27 mouse cellular contexts compared by ENCODE assay signal in genomic region chr13:49526235-49526634, GRCm38 (mm10). TPM values are rescaled to one million over a fixed set of nuclear protein-coding genes. Genes with fewer than 3 reads are reported as not detected.
"Had no signal": no experiment of that assay in that cellular context is flagged by ENCODE, and none has a peak within 500 bp of the region (broad histone marks: within the 10 kb centered on the region; RNA-seq: fewer than 3 reads in every experiment).

No protein-coding gene starts in this region.

- H3K27me3 ChIP-seq: heart, embryonic 12.5 days; hindbrain, embryonic 12.5 days; intestine, embryonic 15.5 days; limb, embryonic 12.5 days had no signal

- DNase-seq: gastrocnemius, adult 2 months; gastrocnemius, postnatal 10 days; gastrocnemius, postnatal 25 days; heart, adult 18-20 months; heart, postnatal 10 days; heart, postnatal 4 days; kidney, adult 18-20 months; kidney, adult 8-10 months; kidney, postnatal 10 days; kidney, postnatal 25 days; kidney, postnatal 4 days; layer of hippocampus, adult 9-11 months; liver had no signal

- H3K4me2 ChIP-seq: heart, embryonic 12.5 days; hindbrain, embryonic 12.5 days; hindbrain, embryonic 14.5 days; intestine, embryonic 15.5 days; limb, embryonic 12.5 days; liver, embryonic 11.5 days had no signal

- H3K4me1 ChIP-seq: heart, embryonic 10.5 days; heart, embryonic 12.5 days; hindbrain, embryonic 10.5 days; hindbrain, embryonic 12.5 days; intestine, embryonic 15.5 days; limb, embryonic 10.5 days; limb, embryonic 12.5 days had no signal

- ATAC-seq: hindbrain, embryonic 16.5 days; inflammation-experienced regulatory T-cells, adult 6 months; intestine, embryonic 15.5 days; intestine, postnatal 0 days had no signal

- H3K27ac ChIP-seq: gastrocnemius, adult 2 months; heart, embryonic 10.5 days; hindbrain, embryonic 10.5 days; hindbrain, embryonic 12.5 days; hindbrain, embryonic 14.5 days; intestine, embryonic 15.5 days; left cerebral cortex, adult 2 months; limb, embryonic 10.5 days; limb, embryonic 12.5 days had no signal

- H3K4me3 ChIP-seq: gastrocnemius, adult 2 months; heart, embryonic 10.5 days; heart, embryonic 12.5 days; hindbrain, embryonic 10.5 days; hindbrain, embryonic 12.5 days; intestine, embryonic 15.5 days; left cerebral cortex, adult 2 months; limb, embryonic 10.5 days; limb, embryonic 12.5 days had no signal

- H3K9me3 ChIP-seq: heart, embryonic 10.5 days; heart, embryonic 12.5 days; hindbrain, embryonic 10.5 days; hindbrain, embryonic 12.5 days; intestine, embryonic 15.5 days; limb, embryonic 10.5 days; limb, embryonic 12.5 days had no signal

- H3K9ac ChIP-seq: heart, embryonic 12.5 days; hindbrain, embryonic 12.5 days; hindbrain, embryonic 14.5 days; intestine, embryonic 15.5 days; limb, embryonic 12.5 days had no signal

- H3K36me3 ChIP-seq: heart, embryonic 10.5 days; heart, embryonic 12.5 days; hindbrain, embryonic 10.5 days; hindbrain, embryonic 12.5 days; intestine, embryonic 15.5 days; limb, embryonic 10.5 days; limb, embryonic 12.5 days had no signal

RNA-seq across cellular contexts. Expression of gene Aspn, which starts 18.0 kb away (rescaled TPM):
- total RNA-seq: granulocyte monocyte progenitor cell, adult 5-6 weeks had no signal

RNA-seq across cellular contexts. Expression of gene Omd, which starts 56.0 kb away (rescaled TPM):
- total RNA-seq: granulocyte monocyte progenitor cell, adult 5-6 weeks had no signal
